Mouse (Mus musculus) testis, adult 2 months (tissue): Measurements from ENCODE around the gene Slc6a15. TPM values are rescaled to one million over a fixed set of nuclear protein-coding genes. Genes with fewer than 3 reads are reported as not detected.

Experiments
- H3K27ac ChIP-seq: fragments of 200-500 bp; 2 replicates; pipeline ENCODE4 v1.5.1; 2012; ENCODE audit warnings: low read depth, low read length; ENCODE audit not compliant: control insufficient read depth, insufficient read depth
- H3K27me3 ChIP-seq: fragments of 200-500 bp; 2 replicates; pipeline ENCODE4 v1.6.1; 2012; ENCODE audit warnings: mild to moderate bottlenecking, low read length, moderate library complexity; ENCODE audit not compliant: control insufficient read depth, insufficient read depth
- H3K36me3 ChIP-seq: fragments of 200-500 bp; 2 replicates; pipeline ENCODE4 v1.6.1; 2012; ENCODE audit warnings: mild to moderate bottlenecking, low read length; ENCODE audit not compliant: control insufficient read depth, insufficient read depth
- H3K4me1 ChIP-seq: fragments of 200-500 bp; 2 replicates; pipeline ENCODE4 v1.6.1; 2012; ENCODE audit warnings: low read length; ENCODE audit not compliant: control insufficient read depth, insufficient read depth
- H3K4me3 ChIP-seq: fragments of 200-500 bp; 2 replicates; pipeline ENCODE4 v1.5.1; 2012; ENCODE audit warnings: low read depth, mild to moderate bottlenecking, low read length, moderate library complexity, mixed read lengths; ENCODE audit not compliant: control insufficient read depth
- CTCF ChIP-seq: fragments of 200-500 bp; IDR thresholded peaks from 2 replicates; pipeline ENCODE4 v1.5.1; 2012; ENCODE audit warnings: low read depth, mild to moderate bottlenecking, inconsistent platforms, low read length, moderate library complexity; ENCODE audit not compliant: control insufficient read depth, insufficient read depth, insufficient replicate concordance
- POLR2A ChIP-seq: fragments of 200-500 bp; IDR thresholded peaks from 2 replicates; pipeline ENCODE4 v1.6.1; 2012; ENCODE audit warnings: low read depth, mild to moderate bottlenecking, inconsistent platforms, low read length, moderate library complexity; ENCODE audit not compliant: control insufficient read depth
- polyA plus RNA-seq: library from polyadenylated mRNA; depleted of rRNA; stranded (reverse); fragments of >200 nt; gene quantifications from 2 replicates; pipeline ENCODE4 v1.2.3, GENCODE M21; 2012; rRNA removed

The Slc6a15 gene
- polyA plus RNA-seq, 1 experiment = 0.02 TPM

GRCm38 (mm10) chr10:103402171-103402570 lies 34.6 kb downstream of the Slc6a15 start:
- Histone ChIP-seq H3K36me3 (no peaks in the 10 kb centered on the region), H3K27ac (no peak overlapping the region), H3K27me3 (no peaks in the 10 kb centered on the region), H3K4me1 (no peaks in the 10 kb centered on the region), H3K4me3 (no peak overlapping the region)
- no peak for TF ChIP-seq CTCF
- TF ChIP-seq POLR2A = no peak

DNA sequence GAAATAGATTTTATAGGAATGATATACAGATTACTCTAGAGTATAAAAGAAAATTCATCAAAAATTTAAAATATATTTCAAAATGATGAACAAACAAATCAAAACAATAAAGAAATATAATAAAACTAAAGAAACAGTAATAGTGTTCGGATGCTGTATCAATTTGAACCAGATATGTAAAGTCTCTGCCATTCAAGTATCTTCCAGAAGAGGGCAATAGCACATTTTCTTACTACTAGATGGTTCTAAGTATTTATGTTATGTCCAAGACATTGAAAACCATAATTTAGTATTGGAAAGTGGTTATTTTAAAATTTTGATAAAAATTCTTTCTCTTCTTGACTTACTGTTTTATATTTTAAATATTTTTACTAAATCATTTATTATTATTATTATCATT lies 60.1 kb downstream of the Slc6a15 start:
- Histone ChIP-seq H3K4me1 (no peaks in the 10 kb centered on the region), H3K4me3 (no peak overlapping the region)
- TF ChIP-seq POLR2A (no peak), CTCF (no peak)

DNA sequence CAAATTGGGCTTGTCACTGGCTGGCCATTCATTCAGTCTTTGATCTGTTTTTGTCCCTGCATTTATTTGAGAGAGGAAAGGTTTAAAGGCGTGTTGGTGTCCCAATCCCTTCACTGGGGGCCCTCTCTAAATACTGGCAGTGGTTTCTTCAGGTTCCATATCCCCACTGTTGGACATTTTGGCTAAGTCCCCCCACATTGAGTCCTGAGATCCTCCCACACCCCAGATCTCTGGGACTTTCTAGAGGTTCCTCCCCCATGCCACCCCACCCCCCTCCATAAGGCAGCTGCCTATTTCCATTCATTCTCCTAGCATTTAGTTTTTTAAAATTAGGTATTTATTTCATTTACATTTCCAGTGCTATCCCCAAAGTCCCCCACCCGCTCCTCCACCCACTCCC lies 75.0 kb downstream of the Slc6a15 start:
- Histone ChIP-seq H3K27ac (no peak overlapping the region), H3K36me3 (no peaks in the 10 kb centered on the region), H3K27me3 (no peaks in the 10 kb centered on the region), H3K4me1 (no peaks in the 10 kb centered on the region), H3K4me3 (no peak overlapping the region)
- TF ChIP-seq POLR2A (no peak), CTCF (no peak)

More for the DNA sequence above, 60.1 kb downstream of the Slc6a15 start:
- Histone ChIP-seq H3K27me3 (no peaks in the 10 kb centered on the region), H3K36me3 (no peaks in the 10 kb centered on the region), H3K27ac (no peak overlapping the region)

- TF ChIP-seq POLR2A (no peak), CTCF (no peak)
- H3K27ac ChIP-seq = no peak overlapping the region
- H3K4me3 ChIP-seq = no peak overlapping the region
- no peaks in the 10 kb centered on the region for H3K36me3 ChIP-seq
- no peaks in the 10 kb centered on the region for H3K27me3 ChIP-seq
- no peaks in the 10 kb centered on the region for H3K4me1 ChIP-seq
These were observed 75.5 kb downstream of the Slc6a15 start for GRCm38 (mm10) chr10:103443070-103443469.

DNA sequence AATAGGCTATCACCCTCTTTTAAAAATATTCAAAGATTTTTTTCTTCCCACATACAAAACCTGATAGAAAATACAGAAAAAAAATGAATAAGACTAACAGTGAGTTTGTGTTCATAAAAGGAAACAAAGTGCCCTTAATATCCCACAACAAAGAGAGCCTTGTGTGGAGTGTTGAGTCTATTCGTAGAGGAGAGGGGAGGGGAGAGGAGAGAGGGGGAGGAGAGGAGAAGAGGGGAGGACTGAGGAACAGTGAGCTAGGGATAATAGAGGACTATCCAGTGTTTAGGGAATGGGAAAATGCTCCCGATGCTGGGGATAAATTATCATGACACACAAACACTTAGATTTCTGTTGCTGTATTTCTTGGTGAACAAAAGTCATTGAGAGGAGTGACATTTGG lies 80.8 kb downstream of the Slc6a15 start:
- Histone ChIP-seq H3K36me3 (no peaks in the 10 kb centered on the region), H3K4me1 (no peaks in the 10 kb centered on the region)
- TF ChIP-seq CTCF (no peak), POLR2A (no peak)

DNA sequence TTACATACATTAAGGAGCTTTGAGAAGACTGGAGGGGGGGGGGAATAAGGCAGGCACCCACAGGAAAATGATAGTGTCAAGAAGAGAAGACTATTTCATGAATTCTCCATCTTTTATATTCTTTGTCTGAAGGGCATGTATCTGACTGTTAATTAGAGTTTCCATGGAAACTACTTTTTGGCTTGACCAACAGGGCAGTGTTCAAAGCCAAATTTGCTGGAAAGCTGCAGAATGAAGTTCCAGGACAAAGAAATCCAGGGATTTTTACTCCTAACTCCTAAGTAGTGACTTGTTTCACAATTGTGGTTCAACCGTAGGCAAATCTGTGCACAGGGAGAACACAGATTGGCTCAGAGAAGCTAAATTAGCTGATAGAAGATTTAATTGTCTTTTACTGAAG lies 90.3 kb downstream of the Slc6a15 start:
- Histone ChIP-seq H3K27me3 (no peaks in the 10 kb centered on the region), H3K27ac (no peak overlapping the region), H3K4me1 (no peaks in the 10 kb centered on the region), H3K4me3 (no peak overlapping the region), H3K36me3 (no peaks in the 10 kb centered on the region)
- TF ChIP-seq POLR2A (no peak), CTCF (no peak)

More for the DNA sequence above, 80.8 kb downstream of the Slc6a15 start:
- Histone ChIP-seq H3K4me3 (no peak overlapping the region), H3K27ac (no peak overlapping the region), H3K27me3 (no peaks in the 10 kb centered on the region)

Other genes starting within 250 kb of the Slc6a15 start
- 15.8 and 18.7 TPM in 2 replicates for gene Lrriq1, start 131.5 kb upstream of the Slc6a15 start, polyA plus RNA-seq